Mouse (Mus musculus) hindbrain, embryonic 13.5 days (tissue): ENCODE results near the gene Ubtf. TPM values are rescaled to one million over a fixed set of nuclear protein-coding genes. Genes with fewer than 3 reads are reported as not detected.
A peak's percentile ranks its signal among the peaks of the same experiment; 100 is the strongest.
"Not testable (repeated sequence)": the region's sequence is repeated elsewhere in the genome, so short reads cannot be mapped to it uniquely, and the experiment has no call there.

Experiments used
- ATAC-seq: fragments of 200-750 bp; cut with Nextera tagmentation; 2 replicates; pipeline ENCODE4 v1.8.0; 2017; ENCODE audit warnings: moderate TSS enrichment; ENCODE audit not compliant: low FRiP score
- H3K27ac ChIP-seq: fragments of 300-500 bp; sonication (generic); 2 replicates; pipeline ENCODE4 v1.5.1; 2015; ENCODE audit warnings: inconsistent platforms, mild to moderate bottlenecking, moderate library complexity
- H3K27me3 ChIP-seq: fragments of 300-500 bp; sonication (generic); 2 replicates; pipeline ENCODE4 v1.6.1; 2015; ENCODE audit warnings: mild to moderate bottlenecking, inconsistent platforms
- H3K36me3 ChIP-seq: fragments of 300-500 bp; sonication (generic); 2 replicates; pipeline ENCODE4 v1.6.1; 2015; ENCODE audit warnings: mild to moderate bottlenecking, inconsistent platforms
- H3K4me1 ChIP-seq: fragments of 300-500 bp; sonication (generic); replicated peaks from 2 replicates; pipeline ENCODE4 v1.6.1; 2015; ENCODE audit warnings: inconsistent platforms
- H3K4me2 ChIP-seq: fragments of 300-500 bp; sonication (generic); 2 replicates; pipeline ENCODE4 v1.6.1; 2015; ENCODE audit warnings: inconsistent platforms, mild to moderate bottlenecking, moderate library complexity
- H3K4me3 ChIP-seq: fragments of 300-500 bp; sonication (generic); 2 replicates; pipeline ENCODE4 v1.5.1; 2015; ENCODE audit warnings: mild to moderate bottlenecking, inconsistent platforms
- H3K9ac ChIP-seq: fragments of 300-500 bp; sonication (generic); 2 replicates; pipeline ENCODE4 v1.6.1; 2015; ENCODE audit warnings: mild to moderate bottlenecking, inconsistent platforms
- H3K9me3 ChIP-seq: fragments of 300-500 bp; sonication (generic); 2 replicates; pipeline ENCODE4 v1.6.1; 2016; ENCODE audit warnings: inconsistent platforms
- WGBS: fragments of 180-500 bp; shearing (Covaris S2); methylation state at CpG from one replicate; pipeline ENCODE4 v1.1.7; 2015; 5-methylcytosine and 5-hydroxymethylcytosine counted together
- polyA plus RNA-seq: library from polyadenylated mRNA; unstranded; fragments of >200 nt; fragmentation: Nextera tagmentation; extraction: Ambion mirVana; gene quantifications from 2 replicates; pipeline ENCODE4 v1.2.1, GENCODE M21; 2015

Ubtf gene
- 77.1 and 82.7 TPM in 2 replicates for polyA plus RNA-seq

GRCm38 (mm10) chr11:102319410-102319792, at the start of gene Ubtf:
Gene Ubtf (minus strand): TSS chr11:102319742.
- H3K27me3 ChIP-seq, result no peaks in the 10 kb centered on the region
- no peaks in the 10 kb centered on the region for H3K9me3 ChIP-seq
- H3K4me1 ChIP-seq, result peaks cover 30% of the 10 kb centered on the region
- under 1% methylated on average over 25 of the region's 25 CpGs for WGBS
- peak within 1 kb of the TSS; percentile 98 for H3K4me3 ChIP-seq
- H3K9ac ChIP-seq, result peak within 1 kb of the TSS; percentile 100
- peak within 1 kb of the TSS; percentile 99 for H3K27ac ChIP-seq
- ATAC-seq, result no peak
- peaks cover 12% of the 10 kb centered on the region for H3K36me3 ChIP-seq
- H3K4me2 ChIP-seq, result peak within 1 kb of the TSS; percentile 80

GRCm38 (mm10) chr11:102369263-102369662, 49.7 kb upstream of the Ubtf start:
- H3K4me2 ChIP-seq, result no peak overlapping the region
- no peak overlapping the region for H3K9ac ChIP-seq
- H3K36me3 ChIP-seq, result no peaks in the 10 kb centered on the region
- 0 out of 2 replicates have a peak, but pooled peaks cover 17% of the 10 kb centered on the region for H3K27me3 ChIP-seq
- 77% methylated on average over 4 of the region's 4 CpGs for WGBS
- no peak overlapping the region for H3K4me3 ChIP-seq
- no peak overlapping the region for H3K27ac ChIP-seq
- H3K4me1 ChIP-seq, result no peaks in the 10 kb centered on the region
- no peak for ATAC-seq
- H3K9me3 ChIP-seq, result no peaks in the 10 kb centered on the region

- no peak overlapping the region for H3K9ac ChIP-seq
- ATAC-seq, result no peak
- no peak overlapping the region for H3K4me3 ChIP-seq
Observed at GRCm38 (mm10) chr11:102368347-102368746, 48.8 kb upstream of the Ubtf start.

GRCm38 (mm10) chr11:102367504-102368280, 48.1 kb upstream of the Ubtf start:
- Histone ChIP-seq H3K4me2 (no peak overlapping the region), H3K4me3 (no peak overlapping the region), H3K27ac (no peak overlapping the region), H3K4me1 (no peaks in the 10 kb centered on the region), H3K36me3 (no peaks in the 10 kb centered on the region), H3K27me3 (0 out of 2 replicates have a peak, but pooled peaks cover 5% of the 10 kb centered on the region), H3K9ac (no peak overlapping the region), H3K9me3 (no peaks in the 10 kb centered on the region)
- ATAC-seq, result no peak
- WGBS, result 79% methylated on average over 9 of the region's 9 CpGs

More at GRCm38 (mm10) chr11:102368347-102368746, 48.8 kb upstream of the Ubtf start:
- no peaks in the 10 kb centered on the region for H3K36me3 ChIP-seq
- H3K4me1 ChIP-seq, result no peaks in the 10 kb centered on the region
- WGBS, result 83% methylated on average over 5 of the region's 5 CpGs
- 0 out of 2 replicates have a peak, but pooled peaks cover 10% of the 10 kb centered on the region for H3K27me3 ChIP-seq
- H3K27ac ChIP-seq, result no peak overlapping the region
- no peak overlapping the region for H3K4me2 ChIP-seq
- H3K9me3 ChIP-seq, result no peaks in the 10 kb centered on the region

GRCm38 (mm10) chr11:102366103-102366502, 46.6 kb upstream of the Ubtf start, which contains the start of gene Slc4a1:
Gene Slc4a1 (minus strand): TSS chr11:102366203.
- ATAC-seq, H3K27me3 ChIP-seq, H3K4me1 ChIP-seq, H3K9ac ChIP-seq, H3K4me3 ChIP-seq, H3K36me3 ChIP-seq, H3K4me2 ChIP-seq, H3K27ac ChIP-seq, H3K9me3 ChIP-seq: not testable (repeated sequence)
- 86% methylated on average over 8 of the region's 8 CpGs for WGBS

- no peak overlapping the region for H3K9ac ChIP-seq
- no peak overlapping the region for H3K4me3 ChIP-seq
- H3K36me3 ChIP-seq, result no peaks in the 10 kb centered on the region
- WGBS, result 51% methylated on average over 4 of the region's 4 CpGs
- no peaks in the 10 kb centered on the region for H3K9me3 ChIP-seq
- ATAC-seq, result no peak
- H3K27ac ChIP-seq, result no peak overlapping the region
- 0 out of 2 replicates have a peak, but pooled peaks cover 3% of the 10 kb centered on the region for H3K27me3 ChIP-seq
- no peak overlapping the region for H3K4me2 ChIP-seq
- H3K4me1 ChIP-seq, result no peaks in the 10 kb centered on the region
Observed at GRCm38 (mm10) chr11:102365699-102366098, 46.2 kb upstream of the Ubtf start.

GRCm38 (mm10) chr11:102364570-102365371, 45.2 kb upstream of the Ubtf start:
- no peaks in the 10 kb centered on the region for H3K9me3 ChIP-seq
- 0 out of 2 replicates have a peak, but pooled peaks cover 3% of the 10 kb centered on the region for H3K27me3 ChIP-seq
- H3K4me2 ChIP-seq, result no peak overlapping the region
- H3K4me1 ChIP-seq, result no peaks in the 10 kb centered on the region
- H3K4me3 ChIP-seq, result no peak overlapping the region
- no peak overlapping the region for H3K9ac ChIP-seq
- no peak overlapping the region for H3K27ac ChIP-seq
- WGBS, result 90% methylated on average over 14 of the region's 14 CpGs
- H3K36me3 ChIP-seq, result no peaks in the 10 kb centered on the region
- ATAC-seq, result no peak

- Histone ChIP-seq H3K27ac (no peak overlapping the region), H3K4me2 (no peak overlapping the region), H3K27me3 (no peaks in the 10 kb centered on the region; the same call in 1 of the 2 replicates), H3K4me3 (no peak overlapping the region), H3K36me3 (no peaks in the 10 kb centered on the region), H3K9ac (no peak overlapping the region), H3K9me3 (no peaks in the 10 kb centered on the region), H3K4me1 (no peaks in the 10 kb centered on the region)
- WGBS, result 57% methylated on average over 2 of the region's 2 CpGs
- ATAC-seq, result no peak
Observed at GRCm38 (mm10) chr11:102363623-102364022, 44.1 kb upstream of the Ubtf start.

- Histone ChIP-seq H3K4me1 (no peaks in the 10 kb centered on the region), H3K4me3 (no peak overlapping the region), H3K9me3 (no peaks in the 10 kb centered on the region), H3K4me2 (no peak overlapping the region), H3K27me3 (peaks cover 1% of the 10 kb centered on the region; the same call in 1 of the 2 replicates), H3K27ac (no peak overlapping the region), H3K9ac (no peak overlapping the region), H3K36me3 (no peaks in the 10 kb centered on the region)
- ATAC-seq, result no peak
- 88% methylated on average over 8 of the region's 8 CpGs for WGBS
Observed at GRCm38 (mm10) chr11:102361776-102362495, 42.4 kb upstream of the Ubtf start.

- Histone ChIP-seq H3K4me3 (no peak overlapping the region), H3K36me3 (no peaks in the 10 kb centered on the region), H3K27ac (no peak overlapping the region), H3K9me3 (no peaks in the 10 kb centered on the region), H3K9ac (no peak overlapping the region; the same call in 1 of the 2 replicates), H3K27me3 (peaks cover 4% of the 10 kb centered on the region), H3K4me2 (no peak overlapping the region), H3K4me1 (no peaks in the 10 kb centered on the region)
- WGBS, result 77% methylated on average over 10 of the region's 10 CpGs
- ATAC-seq, result no peak
Observed at GRCm38 (mm10) chr11:102358365-102358764, 38.8 kb upstream of the Ubtf start.

GRCm38 (mm10) chr11:102356636-102357350, 37.3 kb upstream of the Ubtf start:
- H3K27ac ChIP-seq, result no peak overlapping the region
- H3K9me3 ChIP-seq, result no peaks in the 10 kb centered on the region
- H3K4me3 ChIP-seq, result no peak overlapping the region
- no peak overlapping the region for H3K4me2 ChIP-seq
- ATAC-seq, result no peak
- 76% methylated on average over 31 of the region's 31 CpGs for WGBS
- H3K27me3 ChIP-seq, result peaks cover 9% of the 10 kb centered on the region
- no peak overlapping the region for H3K9ac ChIP-seq
- H3K36me3 ChIP-seq, result no peaks in the 10 kb centered on the region
- no peaks in the 10 kb centered on the region for H3K4me1 ChIP-seq
